In genomic region chr3:126491914-126492265, GRCm38 (mm10) we compare ENCODE assay signal across 26 mouse cellular contexts.
DNase-seq lines count a peak whose midpoint lies in the region; ATAC-seq and TF ChIP-seq lines count a peak whose summit lies in the region.
"Had no signal": no experiment of that assay in that cellular context is flagged by ENCODE, and none has a peak within 500 bp of the region (broad histone marks: within the 10 kb centered on the region; RNA-seq: fewer than 3 reads in every experiment).

No protein-coding gene starts in this region.

- peaks cover 11% of the 10 kb centered on the region for H3K4me1 ChIP-seq in forebrain, embryonic 10.5 days
- peaks cover 7% of the 10 kb centered on the region; the same call in 1 of the 2 replicates for H3K4me1 ChIP-seq in forebrain, embryonic 16.5 days (replicated peaks; ENCODE audit: control insufficient read depth, insufficient read depth, low read length)
- peaks cover 6% of the 10 kb centered on the region; the same call in 1 of the 2 replicates for H3K4me1 ChIP-seq in hindbrain, embryonic 14.5 days (replicated peaks; ENCODE audit: control insufficient read depth, insufficient read depth, low read length)
- H3K4me1 ChIP-seq in hindbrain, embryonic 10.5 days (replicated peaks): no peaks in the 10 kb centered on the region
- peaks cover 6% of the 10 kb centered on the region; the same call in 1 of the 2 replicates for H3K4me1 ChIP-seq in midbrain, embryonic 16.5 days (ENCODE audit: control insufficient read depth, insufficient read depth, low read length)
- H3K4me1 ChIP-seq in midbrain, embryonic 14.5 days (ENCODE audit: control insufficient read depth, insufficient read depth, low read length): no peaks in the 10 kb centered on the region
- H3K4me1 ChIP-seq in midbrain, postnatal 0 days (ENCODE audit: insufficient read depth, low read length): no peaks in the 10 kb centered on the region
- H3K4me1 ChIP-seq: embryonic facial prominence, embryonic 12.5 days; liver, embryonic 15.5 days; neural tube, embryonic 12.5 days had no signal

- H3K9ac ChIP-seq in forebrain, embryonic 16.5 days (replicated peaks; ENCODE audit: low read depth, low read length): no peak overlapping the region
- no peak overlapping the region for H3K9ac ChIP-seq in hindbrain, embryonic 14.5 days
- no peak overlapping the region for H3K9ac ChIP-seq in midbrain, embryonic 16.5 days (ENCODE audit: low read depth, low read length)
- H3K9ac ChIP-seq in midbrain, embryonic 14.5 days (replicated peaks; ENCODE audit: low read length): no peak overlapping the region
- H3K9ac ChIP-seq in midbrain, postnatal 0 days (replicated peaks; ENCODE audit: low read length, poor library complexity, severe bottlenecking): no peak overlapping the region
- H3K9ac ChIP-seq: embryonic facial prominence, embryonic 12.5 days; liver, embryonic 15.5 days; lung, embryonic 14.5 days; neural tube, embryonic 12.5 days had no signal

- TF ChIP-seq CTCF in midbrain, postnatal 0 days (IDR thresholded peaks at IDR 0.05): no peak

- no peak for DNase-seq in forebrain, embryonic 10.5 days (ENCODE audit: extremely low spot score, low spot score)
- DNase-seq in hindbrain, embryonic 14.5 days (ENCODE audit: low spot score): no peak
- DNase-seq in hindbrain, embryonic 10.5 days (ENCODE audit: low spot score): no peak
- no peak for DNase-seq in midbrain, embryonic 14.5 days
- no peak for DNase-seq in midbrain, postnatal 0 days (ENCODE audit: low spot score)
- DNase-seq in urinary bladder, postnatal 4 days (ENCODE audit: low spot score in 2 of 2): no peak
- DNase-seq: adrenal gland, postnatal 14 days; cerebellum, adult 11 months; cerebellum, adult 9-10 months; cerebellum, postnatal 36 days; gastrocnemius, postnatal 14 days; heart, postnatal 14 days; kidney, adult 9 months; kidney, postnatal 10 days; layer of hippocampus, postnatal 36 days; left cerebral cortex, postnatal 4 days; lung, embryonic 14.5 days; lung, postnatal 14 days had no signal

- no peak overlapping the region for H3K4me2 ChIP-seq in forebrain, embryonic 16.5 days (ENCODE audit: low read length)
- no peak overlapping the region for H3K4me2 ChIP-seq in hindbrain, embryonic 14.5 days (replicated peaks)
- H3K4me2 ChIP-seq in midbrain, embryonic 16.5 days (ENCODE audit: low read length): no peak overlapping the region
- no peak overlapping the region for H3K4me2 ChIP-seq in midbrain, embryonic 14.5 days (ENCODE audit: low read length)
- no peak overlapping the region for H3K4me2 ChIP-seq in midbrain, postnatal 0 days (ENCODE audit: low read depth, low read length, poor library complexity, severe bottlenecking)
- H3K4me2 ChIP-seq: embryonic facial prominence, embryonic 12.5 days; liver, embryonic 15.5 days; lung, embryonic 14.5 days; neural tube, embryonic 12.5 days had no signal

- H3K9me3 ChIP-seq in forebrain, embryonic 10.5 days: no peaks in the 10 kb centered on the region
- no peaks in the 10 kb centered on the region for H3K9me3 ChIP-seq in forebrain, embryonic 16.5 days (ENCODE audit: control insufficient read depth, low read length)
- H3K9me3 ChIP-seq in hindbrain, embryonic 14.5 days (ENCODE audit: control insufficient read depth, low read length): no peaks in the 10 kb centered on the region
- no peaks in the 10 kb centered on the region for H3K9me3 ChIP-seq in hindbrain, embryonic 10.5 days
- H3K9me3 ChIP-seq in midbrain, embryonic 16.5 days (replicated peaks; ENCODE audit: control insufficient read depth, low read length, poor library complexity, severe bottlenecking): no peaks in the 10 kb centered on the region
- no peaks in the 10 kb centered on the region for H3K9me3 ChIP-seq in midbrain, embryonic 14.5 days (ENCODE audit: control insufficient read depth, low read length)
- H3K9me3 ChIP-seq in midbrain, postnatal 0 days (ENCODE audit: low read length): no peaks in the 10 kb centered on the region
- H3K9me3 ChIP-seq: embryonic facial prominence, embryonic 12.5 days; liver, embryonic 15.5 days; neural tube, embryonic 12.5 days had no signal

- 0 out of 2 replicates have a peak overlapping the region, but pooled peaks have one; percentile 25 for H3K27ac ChIP-seq in forebrain, embryonic 10.5 days
- H3K27ac ChIP-seq in forebrain, embryonic 16.5 days (ENCODE audit: low read length): no peak overlapping the region
- peak overlapping the region; percentile 8; the same call in 1 of the 2 replicates for H3K27ac ChIP-seq in hindbrain, embryonic 14.5 days
- no peak overlapping the region for H3K27ac ChIP-seq in hindbrain, embryonic 10.5 days
- peak overlapping the region; percentile 40; the same call in 1 of the 2 replicates for H3K27ac ChIP-seq in midbrain, embryonic 16.5 days (ENCODE audit: low read length)
- no peak overlapping the region for H3K27ac ChIP-seq in midbrain, embryonic 14.5 days (replicated peaks; ENCODE audit: low read depth, low read length)
- peak overlapping the region; percentile 63; the same call in 1 of the 2 replicates for H3K27ac ChIP-seq in midbrain, postnatal 0 days (ENCODE audit: low read depth, low read length)
- H3K27ac ChIP-seq: embryonic facial prominence, embryonic 12.5 days; liver, embryonic 15.5 days; neural tube, embryonic 12.5 days had no signal

- WGBS in forebrain, embryonic 10.5 days: 92% methylated on average over 3 of the region's 3 CpGs
- WGBS in forebrain, embryonic 16.5 days: 91% methylated on average over 3 of the region's 3 CpGs
- 81% methylated on average over 3 of the region's 3 CpGs for WGBS in hindbrain, embryonic 14.5 days
- WGBS in hindbrain, embryonic 10.5 days: 87% methylated on average over 3 of the region's 3 CpGs
- 80% methylated on average over 3 of the region's 3 CpGs for WGBS in midbrain, embryonic 16.5 days
- WGBS in midbrain, embryonic 14.5 days: 86% methylated on average over 3 of the region's 3 CpGs
- WGBS in midbrain, postnatal 0 days: 76% methylated on average over 3 of the region's 3 CpGs

- no peak overlapping the region for H3K4me3 ChIP-seq in forebrain, embryonic 10.5 days
- no peak overlapping the region for H3K4me3 ChIP-seq in forebrain, embryonic 16.5 days (replicated peaks; ENCODE audit: low read length)
- no peak overlapping the region for H3K4me3 ChIP-seq in hindbrain, embryonic 14.5 days (replicated peaks; ENCODE audit: low read length)
- H3K4me3 ChIP-seq in hindbrain, embryonic 10.5 days: no peak overlapping the region
- no peak overlapping the region for H3K4me3 ChIP-seq in midbrain, embryonic 16.5 days (ENCODE audit: low read depth, low read length)
- H3K4me3 ChIP-seq in midbrain, embryonic 14.5 days (replicated peaks; ENCODE audit: low read depth, low read length): no peak overlapping the region
- H3K4me3 ChIP-seq in midbrain, postnatal 0 days (ENCODE audit: low read depth, low read length): no peak overlapping the region
- H3K4me3 ChIP-seq: embryonic facial prominence, embryonic 12.5 days; erythroblast, embryonic 14.5 days; liver, embryonic 15.5 days; neural tube, embryonic 12.5 days had no signal

- H3K27me3 ChIP-seq in forebrain, embryonic 10.5 days (ENCODE audit: poor library complexity, severe bottlenecking): no peaks in the 10 kb centered on the region
- H3K27me3 ChIP-seq in forebrain, embryonic 16.5 days (replicated peaks; ENCODE audit: control insufficient read depth, insufficient read depth, low read length): no peaks in the 10 kb centered on the region
- H3K27me3 ChIP-seq in hindbrain, embryonic 14.5 days (ENCODE audit: control insufficient read depth, insufficient read depth, low read length): no peaks in the 10 kb centered on the region
- no peaks in the 10 kb centered on the region for H3K27me3 ChIP-seq in hindbrain, embryonic 10.5 days (ENCODE audit: insufficient read depth, poor library complexity, severe bottlenecking)
- H3K27me3 ChIP-seq in midbrain, embryonic 16.5 days (ENCODE audit: control insufficient read depth, insufficient read depth, low read depth, low read length): no peaks in the 10 kb centered on the region
- no peaks in the 10 kb centered on the region for H3K27me3 ChIP-seq in midbrain, embryonic 14.5 days (ENCODE audit: control insufficient read depth, insufficient read depth, low read length)
- no peaks in the 10 kb centered on the region for H3K27me3 ChIP-seq in midbrain, postnatal 0 days (ENCODE audit: insufficient read depth, low read length)
- H3K27me3 ChIP-seq: embryonic facial prominence, embryonic 12.5 days; liver, embryonic 15.5 days; neural tube, embryonic 12.5 days had no signal

- ATAC-seq in forebrain, embryonic 16.5 days: no peak
- ATAC-seq in hindbrain, embryonic 14.5 days (ENCODE audit: low FRiP score): no peak
- peak; percentile 25; the same call in 1 of the 2 replicates for ATAC-seq in midbrain, embryonic 16.5 days
- no peak for ATAC-seq in midbrain, embryonic 14.5 days (ENCODE audit: low FRiP score, low TSS enrichment)
- ATAC-seq in midbrain, postnatal 0 days (ENCODE audit: low FRiP score): no peak
- ATAC-seq: intestine, postnatal 0 days had no signal

- no peaks in the 10 kb centered on the region for H3K36me3 ChIP-seq in forebrain, embryonic 10.5 days (replicated peaks)
- no peaks in the 10 kb centered on the region for H3K36me3 ChIP-seq in forebrain, embryonic 16.5 days (ENCODE audit: control insufficient read depth, insufficient read depth)
- no peaks in the 10 kb centered on the region for H3K36me3 ChIP-seq in hindbrain, embryonic 14.5 days (replicated peaks; ENCODE audit: control insufficient read depth, insufficient read depth)
- no peaks in the 10 kb centered on the region for H3K36me3 ChIP-seq in hindbrain, embryonic 10.5 days
- H3K36me3 ChIP-seq in midbrain, embryonic 16.5 days (ENCODE audit: control insufficient read depth, insufficient read depth, low read length): no peaks in the 10 kb centered on the region
- H3K36me3 ChIP-seq in midbrain, embryonic 14.5 days (ENCODE audit: control insufficient read depth, insufficient read depth, low read length): no peaks in the 10 kb centered on the region
- no peaks in the 10 kb centered on the region for H3K36me3 ChIP-seq in midbrain, postnatal 0 days (ENCODE audit: insufficient read depth, low read length)
- H3K36me3 ChIP-seq: embryonic facial prominence, embryonic 12.5 days; G1E; liver, embryonic 15.5 days; neural tube, embryonic 12.5 days had no signal

Comparison
In these comparisons a context has a peak if more than half of its experiments do, and no peak if none do; other contexts are left out.
1. H3K27ac ChIP-seq: peak in forebrain, embryonic 10.5 days (single experiment), hindbrain, embryonic 14.5 days (single experiment), midbrain, embryonic 16.5 days (single experiment) and midbrain, postnatal 0 days (single experiment); none in forebrain, embryonic 16.5 days (single experiment), hindbrain, embryonic 10.5 days (single experiment) and midbrain, embryonic 14.5 days (single experiment).